Mouse (Mus musculus): ENCODE results near the gene Celf5. TPM values are rescaled to one million over a fixed set of nuclear protein-coding genes. Genes with fewer than 3 reads are reported as not detected.

Celf5 gene
- polyA plus RNA-seq (2012; rRNA removed; ENCODE audit: low replicate concordance): 3.8 and 8.4 TPM in 2 replicates

GRCm38 (mm10) chr10:81482533-81482889, at the start of gene Celf5:
Celf5 (minus strand) TSS chr10:81482709.

GRCm38 (mm10) chr10:81524051-81524605, 41.6 kb upstream of the Celf5 start, which contains the start of gene Gna15:
Gna15 (minus strand) TSS chr10:81524225.

GRCm38 (mm10) chr10:81500032-81500431, 17.5 kb upstream of the Celf5 start, which contains the start of gene S1pr4:
S1pr4 (minus strand) TSS chr10:81500132.

GRCm38 (mm10) chr10:81496264-81496901, 13.9 kb upstream of the Celf5 start, which contains the start of gene Ncln:
Ncln (minus strand) TSS chr10:81496392.

GRCm38 (mm10) chr10:81455181-81455895, 27.2 kb downstream of the Celf5 start, which contains the start of gene Nfic:
Nfic (minus strand) TSS chr10:81455635.

Other genes starting within 250 kb of the Celf5 start
- gene Zfr2, start 249.6 kb downstream of the Celf5 start, polyA plus RNA-seq (2012; rRNA removed; ENCODE audit: low replicate concordance): 9.4 and 11.0 TPM in 2 replicates
- gene Matk, start 229.8 kb downstream of the Celf5 start, polyA plus RNA-seq (2012; rRNA removed; ENCODE audit: low replicate concordance): 6.3 and 7.7 TPM in 2 replicates
- 168 and 195 TPM in 2 replicates for gene Mrpl54, start 215.8 kb downstream of the Celf5 start, polyA plus RNA-seq (2012; rRNA removed; ENCODE audit: low replicate concordance)
- gene Apba3, start 215.7 kb downstream of the Celf5 start, polyA plus RNA-seq (2012; rRNA removed; ENCODE audit: low replicate concordance): 133 and 217 TPM in 2 replicates
- 181 and 192 TPM in 2 replicates for gene Tjp3, start 191.1 kb downstream of the Celf5 start, polyA plus RNA-seq (2012; rRNA removed; ENCODE audit: low replicate concordance)
- gene Pip5k1c, start 189.7 kb downstream of the Celf5 start, polyA plus RNA-seq (2012; rRNA removed; ENCODE audit: low replicate concordance): 40.1 and 52.6 TPM in 2 replicates
- 18.0 and 21.0 TPM in 2 replicates for gene Cactin, start 161.6 kb downstream of the Celf5 start, polyA plus RNA-seq (2012; rRNA removed; ENCODE audit: low replicate concordance)
- gene Tbxa2r, start 154.0 kb downstream of the Celf5 start, polyA plus RNA-seq (2012; rRNA removed; ENCODE audit: low replicate concordance): 10.9 and 12.5 TPM in 2 replicates
- 1.3 and 1.4 TPM in 2 replicates for gene Gipc3, start 139.4 kb downstream of the Celf5 start, polyA plus RNA-seq (2012; rRNA removed; ENCODE audit: low replicate concordance)
- gene Hmg20b, start 132.2 kb downstream of the Celf5 start, polyA plus RNA-seq (2012; rRNA removed; ENCODE audit: low replicate concordance): 221 and 244 TPM in 2 replicates
- gene Mfsd12, start 125.2 kb downstream of the Celf5 start, polyA plus RNA-seq (2012; rRNA removed; ENCODE audit: low replicate concordance): 14.7 and 31.5 TPM in 2 replicates
- 9.2 and 36.1 TPM in 2 replicates for gene 4930404N11Rik, start 116.9 kb downstream of the Celf5 start, polyA plus RNA-seq (2012; rRNA removed; ENCODE audit: low replicate concordance)
- gene Fzr1, start 104.2 kb downstream of the Celf5 start, polyA plus RNA-seq (2012; rRNA removed; ENCODE audit: low replicate concordance): 85.3 and 131 TPM in 2 replicates
- gene Dohh, start 98.3 kb downstream of the Celf5 start, polyA plus RNA-seq (2012; rRNA removed; ENCODE audit: low replicate concordance): 83.2 and 110 TPM in 2 replicates
- gene Gm48551, start 98.2 kb downstream of the Celf5 start, polyA plus RNA-seq (2012; rRNA removed; ENCODE audit: low replicate concordance): 1.3 and 3.5 TPM in 2 replicates
- gene Gm48552, start 93.7 kb downstream of the Celf5 start, polyA plus RNA-seq (2012; rRNA removed; ENCODE audit: low replicate concordance): 4.4 and 4.7 TPM in 2 replicates
- gene Smim24, start 89.7 kb downstream of the Celf5 start, polyA plus RNA-seq (2012; rRNA removed; ENCODE audit: low replicate concordance): 6,225 and 12,735 TPM in 2 replicates
- 14.0 and 23.5 TPM in 2 replicates for gene Nfic, start 27.1 kb downstream of the Celf5 start, polyA plus RNA-seq (2012; rRNA removed; ENCODE audit: low replicate concordance)
- gene Ncln, start 13.7 kb upstream of the Celf5 start, polyA plus RNA-seq (2012; rRNA removed; ENCODE audit: low replicate concordance): 449 and 530 TPM in 2 replicates
- gene S1pr4, start 17.4 kb upstream of the Celf5 start, polyA plus RNA-seq (2012; rRNA removed; ENCODE audit: low replicate concordance): 1.6 and 4.8 TPM in 2 replicates
- 1.3 and 1.6 TPM in 2 replicates for gene Gna15, start 41.5 kb upstream of the Celf5 start, polyA plus RNA-seq (2012; rRNA removed; ENCODE audit: low replicate concordance)
- 397 and 652 TPM in 2 replicates for gene Gna11, start 62.5 kb upstream of the Celf5 start, polyA plus RNA-seq (2012; rRNA removed; ENCODE audit: low replicate concordance)
- 1,935 and 3,654 TPM in 2 replicates for gene Aes, start 76.8 kb upstream of the Celf5 start, polyA plus RNA-seq (2012; rRNA removed; ENCODE audit: low replicate concordance)
- gene Tle2, start 91.9 kb upstream of the Celf5 start, polyA plus RNA-seq (2012; rRNA removed; ENCODE audit: low replicate concordance): 18.3 and 66.9 TPM in 2 replicates
- gene Tle6, start 118.4 kb upstream of the Celf5 start, polyA plus RNA-seq (2012; rRNA removed; ENCODE audit: low replicate concordance): 6.1 and 27.7 TPM in 2 replicates
- 0.40 and 0.58 TPM in 2 replicates for gene BC025920, start 123.6 kb upstream of the Celf5 start, polyA plus RNA-seq (2012; rRNA removed; ENCODE audit: low replicate concordance)
- gene Sirt6, start 145.1 kb upstream of the Celf5 start, polyA plus RNA-seq (2012; rRNA removed; ENCODE audit: low replicate concordance): 33.5 and 36.6 TPM in 2 replicates
- 12.7 and 25.7 TPM in 2 replicates for gene Ankrd24, start 145.8 kb upstream of the Celf5 start, polyA plus RNA-seq (2012; rRNA removed; ENCODE audit: low replicate concordance)
- not detected in 2 replicates for gene Gm10778, start 166.3 kb upstream of the Celf5 start, polyA plus RNA-seq (2012; rRNA removed; ENCODE audit: low replicate concordance)
- gene Zfp433, start 222.1 kb upstream of the Celf5 start, polyA plus RNA-seq (2012; rRNA removed; ENCODE audit: low replicate concordance): not detected in 2 replicates

Data from duodenum, adult 2 months (tissue).